Comparison of ENCODE assay signal across 8 mouse cellular contexts in genomic region chr6:35538757-35539303, GRCm38 (mm10). TPM values are rescaled to one million over a fixed set of nuclear protein-coding genes. Genes with fewer than 3 reads are reported as not detected.
DNase-seq lines count a peak whose midpoint lies in the region; ATAC-seq and TF ChIP-seq lines count a peak whose summit lies in the region.

No protein-coding gene starts in this region.

- peak overlapping the region; percentile 96 for H3K9ac ChIP-seq in heart, embryonic 13.5 days
- H3K9ac ChIP-seq in embryonic facial prominence, embryonic 12.5 days: peak overlapping the region; percentile 96
- H3K9ac ChIP-seq in midbrain, embryonic 13.5 days (replicated peaks): peak overlapping the region; percentile 99

- H3K4me2 ChIP-seq in heart, embryonic 13.5 days: peak overlapping the region; percentile 89
- peak overlapping the region; percentile 51 for H3K4me2 ChIP-seq in embryonic facial prominence, embryonic 12.5 days (replicated peaks)
- H3K4me2 ChIP-seq in midbrain, embryonic 13.5 days (replicated peaks): peak overlapping the region; percentile 87

- H3K27me3 ChIP-seq in heart, embryonic 13.5 days (replicated peaks): no peaks in the 10 kb centered on the region
- H3K27me3 ChIP-seq in E14TG2a.4 (ENCODE audit: insufficient read depth, low read length): no peaks in the 10 kb centered on the region
- no peaks in the 10 kb centered on the region for H3K27me3 ChIP-seq in embryonic facial prominence, embryonic 12.5 days
- no peaks in the 10 kb centered on the region for H3K27me3 ChIP-seq in midbrain, embryonic 13.5 days

- intact Hi-C loops in heart, postnatal 36 days (cut with DNase I): no loop called here
- intact Hi-C loops in left cerebral cortex, postnatal 25 days (cut with DNase I): loop anchor here (10.0 kb wide), 1 partner anchor 284 kb away; no protein-coding TSS in a partner anchor

- H3K4me3 ChIP-seq in heart, embryonic 13.5 days: peak overlapping the region; percentile 93
- peak overlapping the region; percentile 98 for H3K4me3 ChIP-seq in E14TG2a.4 (replicated peaks; ENCODE audit: low read length)
- H3K4me3 ChIP-seq in embryonic facial prominence, embryonic 12.5 days: peak overlapping the region; percentile 99
- H3K4me3 ChIP-seq in midbrain, embryonic 13.5 days (replicated peaks): peak overlapping the region; percentile 96

- peak overlapping the region; percentile 81 for H3K27ac ChIP-seq in heart, embryonic 13.5 days (replicated peaks)
- H3K27ac ChIP-seq in embryonic facial prominence, embryonic 12.5 days: peak overlapping the region; percentile 81
- H3K27ac ChIP-seq in midbrain, embryonic 13.5 days: peak overlapping the region; percentile 68

- 4% methylated on average over 21 of the region's 21 CpGs for WGBS in heart, embryonic 13.5 days
- 5% methylated on average over 21 of the region's 21 CpGs for WGBS in embryonic facial prominence, embryonic 12.5 days
- WGBS in midbrain, embryonic 13.5 days: 5% methylated on average over 21 of the region's 21 CpGs

- ATAC-seq in heart, embryonic 13.5 days (ENCODE audit: extremely low read depth, insufficient number of reproducible peaks, low FRiP score, low TSS enrichment): no peak
- no peak for ATAC-seq in embryonic facial prominence, embryonic 12.5 days (ENCODE audit: insufficient number of reproducible peaks, insufficient read depth, low FRiP score, low TSS enrichment)
- no peak for ATAC-seq in midbrain, embryonic 13.5 days

- DNase-seq in heart, postnatal 36 days: no peak
- peak; percentile 52 for DNase-seq in induced T-regulatory cell, adult 2 months (ENCODE audit: low read depth)
- no peak for DNase-seq in left cerebral cortex, postnatal 25 days (ENCODE audit: low spot score in 2 of 2)
- DNase-seq in layer of hippocampus, postnatal 14 days (ENCODE audit: low spot score in 2 of 2): no peak

- H3K9me3 ChIP-seq in heart, embryonic 13.5 days: no peaks in the 10 kb centered on the region
- H3K9me3 ChIP-seq in E14TG2a.4 (ENCODE audit: low read length): no peaks in the 10 kb centered on the region
- H3K9me3 ChIP-seq in embryonic facial prominence, embryonic 12.5 days: no peaks in the 10 kb centered on the region
- no peaks in the 10 kb centered on the region for H3K9me3 ChIP-seq in midbrain, embryonic 13.5 days

- H3K36me3 ChIP-seq in heart, embryonic 13.5 days: no peaks in the 10 kb centered on the region
- H3K36me3 ChIP-seq in E14TG2a.4 (ENCODE audit: insufficient read depth, low read length): no peaks in the 10 kb centered on the region
- H3K36me3 ChIP-seq in embryonic facial prominence, embryonic 12.5 days: no peaks in the 10 kb centered on the region
- no peaks in the 10 kb centered on the region for H3K36me3 ChIP-seq in midbrain, embryonic 13.5 days

- peaks cover 15% of the 10 kb centered on the region for H3K4me1 ChIP-seq in heart, embryonic 13.5 days
- H3K4me1 ChIP-seq in E14TG2a.4 (replicated peaks; ENCODE audit: low read depth, low read length): peaks cover 23% of the 10 kb centered on the region
- H3K4me1 ChIP-seq in embryonic facial prominence, embryonic 12.5 days: peaks cover 10% of the 10 kb centered on the region; the same call in 1 of the 2 replicates
- peaks cover 20% of the 10 kb centered on the region for H3K4me1 ChIP-seq in midbrain, embryonic 13.5 days (replicated peaks)

- TF ChIP-seq CTCF in E14TG2a.4 (conservative IDR thresholded peaks at IDR 0.05; ENCODE audit: low read length): no peak

RNA-seq across cellular contexts. Expression of gene Mtpn, which starts 0.9 kb away (rescaled TPM):
- polyA plus RNA-seq in heart, embryonic 13.5 days (2015; fragmentation: Nextera tagmentation; extraction: Ambion mirVana): 89.4 and 95.1 TPM in 2 replicates
- total RNA-seq in heart, postnatal 36 days (2021): 10 to 100 TPM; 43.1 to 55.7 TPM
- 160 and 165 TPM in 2 replicates for polyA plus RNA-seq in embryonic facial prominence, embryonic 12.5 days (2016; fragmentation: Nextera tagmentation; extraction: Ambion mirVana)
- polyA plus RNA-seq in midbrain, embryonic 13.5 days (2015; fragmentation: Nextera tagmentation; extraction: Ambion mirVana): 180 and 191 TPM in 2 replicates
- total RNA-seq in left cerebral cortex, postnatal 25 days (2021): 100 to 1,000 TPM; 295 to 317 TPM
- total RNA-seq in layer of hippocampus, postnatal 14 days (2021): 100 to 1,000 TPM; 280 to 291 TPM

Comparison
In these comparisons a context has a peak if more than half of its experiments do, and no peak if none do; other contexts are left out.
1. RNA of gene Mtpn, which starts 0.9 kb away (total RNA-seq): 295 to 317 TPM in left cerebral cortex, postnatal 25 days and 280 to 291 TPM in layer of hippocampus, postnatal 14 days; 43.1 to 55.7 TPM in heart, postnatal 36 days; every median in the first group is over 4 times any median in the second.
2. Peak in every context shown above with its lines, with median percentiles within 50 percentile points of each other: H3K27ac ChIP-seq, H3K4me2 ChIP-seq, H3K4me3 ChIP-seq and H3K9ac ChIP-seq.